Mouse (Mus musculus) adrenal gland, postnatal 36 days (tissue): ENCODE results near the gene Slc38a10. TPM values are rescaled to one million over a fixed set of nuclear protein-coding genes. Genes with fewer than 3 reads are reported as not detected.

Source experiments
- DNase-seq, 2 experiments: peaks; one replicate each; pipeline ENCODE4 v3.0.0; 2021; ENCODE audit warnings: mixed read lengths in 1 of 2
- total RNA-seq, 2 experiments: library from RNA; stranded (reverse); gene quantifications; 2 replicates each; pipeline ENCODE4 v1.2.3; 2021

Gene Slc38a10
- total RNA-seq, 2 experiments from 2014 or later: 156 to 163 TPM

GRCm38 (mm10) chr11:120101036-120101435 lies 50.1 kb downstream of the Slc38a10 start:
- peak; percentile 59 for DNase-seq

GRCm38 (mm10) chr11:120098588-120099511 lies 52.3 kb downstream of the Slc38a10 start, which contains the start of the genes Tepsin and Ndufaf8:
TSS of gene Tepsin (minus strand) at chr11:120098731.
TSS of gene Ndufaf8 (plus strand) at chr11:120098928.
- peak; percentile 94 to 96 for DNase-seq

GRCm38 (mm10) chr11:120092817-120093591 lies 58.1 kb downstream of the Slc38a10 start:
- peak; percentile 85 for DNase-seq

- peak in 1 of 2 experiments; percentile 26 for DNase-seq
Observed at GRCm38 (mm10) chr11:120090661-120091060, 60.5 kb downstream of the Slc38a10 start.

GRCm38 (mm10) chr11:120086702-120087152 lies 64.4 kb downstream of the Slc38a10 start, which contains the start of gene Cep131:
TSS of gene Cep131 (minus strand) at chr11:120086827.
- DNase-seq: peak; percentile 99

GRCm38 (mm10) chr11:120085891-120086627 lies 65.1 kb downstream of the Slc38a10 start:
- peak; percentile 50 to 63 for DNase-seq

- DNase-seq: no peak
Observed at GRCm38 (mm10) chr11:120080282-120080681, 70.9 kb downstream of the Slc38a10 start.

- DNase-seq: peak; percentile 84 to 89
Observed at GRCm38 (mm10) chr11:120076191-120076590, 75.0 kb downstream of the Slc38a10 start.

GRCm38 (mm10) chr11:120072986-120073647 lies 78.0 kb downstream of the Slc38a10 start:
- no peak for DNase-seq

GRCm38 (mm10) chr11:120071731-120072320 lies 79.3 kb downstream of the Slc38a10 start:
- DNase-seq: peak; percentile 69 to 80

- peak; percentile 44 to 46 for DNase-seq
Observed at GRCm38 (mm10) chr11:120071065-120071464, 80.1 kb downstream of the Slc38a10 start.

GRCm38 (mm10) chr11:120070286-120070930 lies 80.7 kb downstream of the Slc38a10 start:
- DNase-seq: peak; percentile 86 to 88

- no peak for DNase-seq
Observed at GRCm38 (mm10) chr11:120069261-120069660, 81.9 kb downstream of the Slc38a10 start.

GRCm38 (mm10) chr11:120067834-120068233 lies 83.3 kb downstream of the Slc38a10 start:
- no peak for DNase-seq

- DNase-seq: peak; percentile 69 to 82
Observed at GRCm38 (mm10) chr11:120065291-120065690, 85.9 kb downstream of the Slc38a10 start.

- no peak for DNase-seq
Observed at GRCm38 (mm10) chr11:120064668-120065040, 86.5 kb downstream of the Slc38a10 start.

- DNase-seq: no peak
Observed at GRCm38 (mm10) chr11:120064006-120064667, 87.0 kb downstream of the Slc38a10 start.

- DNase-seq: no peak
Observed at GRCm38 (mm10) chr11:120063326-120063725, 87.8 kb downstream of the Slc38a10 start.

GRCm38 (mm10) chr11:120060634-120061033 lies 90.5 kb downstream of the Slc38a10 start:
- no peak for DNase-seq
